Mouse (Mus musculus) ES-E14 (cell line): ENCODE data around the gene Fkrp. TPM values are rescaled to one million over a fixed set of nuclear protein-coding genes. Genes with fewer than 3 reads are reported as not detected.

Experiments
- DNase-seq: peaks from one replicate; pipeline ENCODE4 v3.0.0-alpha.2; 2013; ENCODE audit warnings: low read depth, low spot score
- H3K27ac ChIP-seq: 2 replicates; pipeline ENCODE4 v1.5.1; 2012; ENCODE audit warnings: low read depth, mild to moderate bottlenecking, low read length, moderate library complexity, mixed read lengths; ENCODE audit not compliant: poor library complexity, insufficient read depth, severe bottlenecking
- H3K36me3 ChIP-seq: 2 replicates; pipeline ENCODE4 v1.6.1; 2012; ENCODE audit warnings: mild to moderate bottlenecking, low read length, moderate library complexity, mixed read lengths; ENCODE audit not compliant: control insufficient read depth, poor library complexity, insufficient read depth, severe bottlenecking
- H3K4me1 ChIP-seq, 2 experiments: fragments of 150-350 bp in 1 of 2; sonication (generic) in 1 of 2; 2 replicates each; pipeline ENCODE4 v1.6.1; 2012; ENCODE audit warnings: low read length in 2 of 2, mild to moderate bottlenecking in 1 of 2, mixed read lengths in 1 of 2; ENCODE audit not compliant: control insufficient read depth in 2 of 2, insufficient read depth in 2 of 2, poor library complexity in 1 of 2
- H3K4me3 ChIP-seq, 2 experiments: fragments of 150-350 bp in 1 of 2; sonication (generic) in 1 of 2; 2 replicates each; pipeline ENCODE4 v1.5.1; 2012; ENCODE audit warnings: low read length in 2 of 2, low read depth in 1 of 2, mild to moderate bottlenecking in 1 of 2, mixed read lengths in 1 of 2; ENCODE audit not compliant: insufficient read depth in 1 of 2, poor library complexity in 1 of 2, severe bottlenecking in 1 of 2
- H3K9ac ChIP-seq: 2 replicates; pipeline ENCODE4 v1.6.1; 2012; ENCODE audit warnings: low read depth, mild to moderate bottlenecking, low read length, mixed read lengths; ENCODE audit not compliant: poor library complexity, insufficient read depth, severe bottlenecking
- H3K9me3 ChIP-seq: fragments of 150-350 bp; sonication (generic); 2 replicates; pipeline ENCODE4 v1.6.1; 2012; ENCODE audit warnings: low read depth, mild to moderate bottlenecking, low read length; ENCODE audit not compliant: control insufficient read depth, insufficient read depth
- CHD2 ChIP-seq: IDR thresholded peaks from 2 replicates; pipeline ENCODE4 v1.6.1; 2014; ENCODE audit warnings: mild to moderate bottlenecking, low read depth, low read length, inconsistent platforms
- HCFC1 ChIP-seq: IDR thresholded peaks from 2 replicates; pipeline ENCODE4 v1.6.1; 2012; ENCODE audit warnings: low read length, inconsistent platforms, borderline replicate concordance; ENCODE audit not compliant: insufficient read depth
- MAFK ChIP-seq: IDR thresholded peaks from 2 replicates; pipeline ENCODE4 v1.6.1; 2014; ENCODE audit warnings: mild to moderate bottlenecking, low read depth, low read length, inconsistent platforms; ENCODE audit not compliant: insufficient read depth
- ZC3H11A ChIP-seq: IDR thresholded peaks from 2 replicates; pipeline ENCODE4 v1.6.1; 2012; ENCODE audit warnings: low read depth, mild to moderate bottlenecking, inconsistent platforms, low read length, borderline replicate concordance
- ZNF384 ChIP-seq: IDR thresholded peaks from 2 replicates; pipeline ENCODE4 v1.6.1; 2012; ENCODE audit warnings: low read depth, low read length, inconsistent platforms
- in situ Hi-C, 2 experiments: fragments of 600-800 bp; cut with MboI; formaldehyde crosslinking; loops; one replicate each; pipeline ENCODE4 v1.15.1; 2025; ENCODE audit warnings: low sequenced_read_pairs in 2 of 2, inconsistent platforms in 1 of 2; ENCODE audit not compliant: unreplicated experiment in 2 of 2
- total RNA-seq: library from RNA; depleted of rRNA; stranded (reverse); fragments of 300-350 nt; gene quantifications from 2 replicates; pipeline ENCODE4 v1.2.3, GENCODE M21; 2012

The Fkrp gene
- total RNA-seq, 1 experiment: 12.8 TPM

DNA sequence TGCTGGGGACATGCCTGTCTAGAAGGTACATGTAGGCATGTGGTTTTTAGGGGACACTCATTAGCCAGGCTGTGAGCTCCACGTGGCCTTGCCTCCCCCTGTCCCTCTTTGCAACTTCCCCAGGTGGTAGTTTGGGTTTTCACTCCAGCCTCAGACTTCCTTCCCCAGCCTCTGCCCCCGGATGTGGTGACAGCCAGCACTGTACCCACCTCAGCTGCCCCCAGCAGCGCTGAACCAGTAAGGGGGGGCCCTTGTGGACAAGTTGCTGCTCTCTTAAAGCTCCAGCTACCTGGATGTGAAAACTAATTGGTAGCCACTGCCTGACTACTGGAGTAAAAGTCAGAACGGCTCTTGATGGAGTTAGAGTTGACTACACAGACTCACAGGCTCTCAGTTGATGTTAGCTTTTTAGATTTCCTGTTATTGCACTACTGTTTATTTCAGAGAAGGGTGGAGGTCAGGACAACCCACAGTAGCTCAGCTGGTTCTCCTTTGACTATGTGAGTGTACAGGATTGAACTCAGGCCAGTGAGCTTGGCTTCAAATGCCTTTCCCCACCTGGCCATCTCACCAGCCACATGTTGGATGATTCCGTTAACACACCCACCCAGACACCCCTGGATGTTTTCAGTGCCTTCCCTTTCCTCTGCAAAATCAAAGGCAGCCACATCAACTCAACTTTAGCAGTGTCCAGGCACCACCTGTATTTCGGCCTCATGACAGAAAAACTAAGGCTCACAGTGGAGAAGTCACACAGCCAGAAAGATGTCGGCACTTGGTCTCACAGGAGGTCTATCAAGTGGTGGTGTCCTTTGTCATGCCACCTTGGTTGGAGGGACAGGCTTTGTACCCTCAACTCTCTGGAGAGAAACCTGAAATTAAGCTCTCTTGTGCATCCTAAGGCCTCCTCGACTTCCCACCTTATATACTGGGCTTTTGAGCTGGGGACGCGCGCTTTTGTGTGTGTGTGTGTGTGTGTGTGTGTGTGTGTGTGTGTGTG is 25.3 kb upstream of the Fkrp start:
- peaks cover 30% of the 10 kb centered on the region for H3K36me3 ChIP-seq
- no peak for DNase-seq
- H3K4me3 ChIP-seq: no peak overlapping the region; a peak in 1 of 4 replicates
- in situ Hi-C loops: no loop called here
- H3K9me3 ChIP-seq: no peaks in the 10 kb centered on the region
- no peak for TF ChIP-seq ZNF384
- TF ChIP-seq CHD2: no peak
- TF ChIP-seq HCFC1: no peak
- no peak for TF ChIP-seq MAFK
- no peak for TF ChIP-seq ZC3H11A
- peaks cover 3 to 22% of the 10 kb centered on the region in 2 experiments; a peak in 3 of 4 replicates for H3K4me1 ChIP-seq
- no peak overlapping the region for H3K9ac ChIP-seq
- no peak overlapping the region for H3K27ac ChIP-seq

DNA sequence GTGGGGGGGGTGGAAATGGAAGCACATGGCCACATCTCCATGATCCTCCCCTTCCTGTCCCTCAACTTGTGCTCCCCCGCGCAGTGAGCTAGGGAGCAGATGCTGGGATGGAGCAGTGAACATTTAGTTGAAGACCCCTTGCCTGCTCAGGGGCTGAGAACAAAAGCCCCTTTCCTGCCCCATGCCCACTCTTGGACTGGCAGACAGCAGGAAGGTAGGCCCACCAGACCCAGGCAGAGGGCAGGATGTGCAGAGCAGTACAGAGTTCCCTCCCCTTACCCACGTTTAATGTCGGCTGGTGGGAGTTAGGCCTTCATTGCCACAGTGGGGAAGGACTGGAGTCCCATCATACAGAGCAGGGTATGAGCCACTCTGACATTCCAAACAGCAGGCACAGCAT is 24.5 kb upstream of the Fkrp start:
- no peak for TF ChIP-seq MAFK
- TF ChIP-seq CHD2: no peak
- no peak for TF ChIP-seq ZC3H11A
- no peak for TF ChIP-seq ZNF384
- TF ChIP-seq HCFC1: no peak
- Histone ChIP-seq H3K4me3 (no peak overlapping the region), H3K4me1 (peaks cover 3 to 22% of the 10 kb centered on the region in 2 experiments; a peak in 3 of 4 replicates), H3K9ac (no peak overlapping the region), H3K9me3 (no peaks in the 10 kb centered on the region), H3K36me3 (peaks cover 30% of the 10 kb centered on the region), H3K27ac (no peak overlapping the region; the same call in 1 of the 2 replicates)
- no peak for DNase-seq
- in situ Hi-C loops: no loop called here

DNA sequence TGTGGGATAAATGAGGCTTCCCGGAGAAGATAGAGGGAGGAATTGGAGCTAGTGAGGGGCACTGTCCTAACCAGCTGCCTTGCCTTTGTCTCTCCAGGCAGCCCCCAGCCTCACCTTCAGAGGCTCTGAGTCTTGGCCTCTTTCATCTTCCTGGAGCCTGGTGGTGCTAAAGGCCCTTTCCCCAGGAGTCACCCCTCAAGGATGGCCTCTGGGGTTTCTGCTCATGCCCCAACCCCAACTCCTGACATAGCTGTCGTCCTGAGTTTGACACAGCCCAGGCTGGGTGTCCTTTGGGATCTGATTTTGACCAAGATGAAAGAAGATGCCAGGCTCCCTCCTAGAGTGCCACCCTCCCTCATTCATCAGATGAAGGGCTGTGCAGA is 23.6 kb upstream of the Fkrp start:
- no peak for TF ChIP-seq CHD2
- TF ChIP-seq ZNF384: no peak
- TF ChIP-seq ZC3H11A: no peak
- no peak for TF ChIP-seq MAFK
- no peak for TF ChIP-seq HCFC1
- H3K9ac ChIP-seq: no peak overlapping the region
- H3K4me1 ChIP-seq: peaks cover 3 to 16% of the 10 kb centered on the region in 2 experiments; a peak in 3 of 4 replicates
- H3K9me3 ChIP-seq: no peaks in the 10 kb centered on the region
- no peak overlapping the region for H3K27ac ChIP-seq
- H3K36me3 ChIP-seq: peaks cover 30% of the 10 kb centered on the region
- in situ Hi-C loops: no loop called here
- DNase-seq: no peak
- no peak overlapping the region for H3K4me3 ChIP-seq

DNA sequence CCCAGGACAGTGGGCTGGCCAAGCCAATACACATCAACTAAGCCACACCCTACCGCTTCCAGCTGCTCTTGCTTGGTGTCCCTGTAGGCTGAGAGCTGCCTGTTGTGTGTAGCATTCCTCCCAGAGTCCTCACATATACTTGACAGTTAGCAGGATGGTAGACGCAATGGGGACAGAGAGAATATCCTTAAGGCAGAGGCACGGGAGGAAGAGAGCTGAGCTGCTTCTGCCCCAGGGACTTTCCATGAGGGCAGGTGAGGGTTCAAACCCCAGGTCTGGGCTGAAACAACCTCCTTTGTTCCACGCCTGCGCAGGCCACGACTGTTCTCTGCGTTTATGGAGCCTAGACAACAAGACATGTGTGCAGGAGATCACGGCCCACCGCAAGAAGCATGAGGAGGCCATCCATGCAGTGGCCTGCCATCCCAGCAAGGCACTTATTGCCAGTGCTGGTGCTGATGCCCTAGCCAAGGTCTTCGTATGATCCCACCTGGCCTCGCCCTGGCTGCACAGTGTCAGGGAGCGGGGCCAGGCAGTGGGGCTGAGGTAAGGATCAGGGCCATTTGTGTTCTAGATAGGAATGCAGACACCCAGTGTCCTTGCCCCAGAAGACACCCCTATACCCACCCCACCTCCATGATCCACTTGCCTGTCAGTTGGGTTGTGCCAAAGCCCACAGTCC is 23.0 kb upstream of the Fkrp start:
- peaks cover 30% of the 10 kb centered on the region for H3K36me3 ChIP-seq
- no peaks in the 10 kb centered on the region for H3K9me3 ChIP-seq
- in situ Hi-C loops: no loop called here
- DNase-seq: no peak
- no peak overlapping the region for H3K9ac ChIP-seq
- TF ChIP-seq CHD2 (no peak), ZNF384 (no peak), ZC3H11A (no peak), HCFC1 (no peak)
- no peak overlapping the region for H3K27ac ChIP-seq
- peaks cover 3 to 15% of the 10 kb centered on the region in 2 experiments; a peak in 3 of 4 replicates for H3K4me1 ChIP-seq
- H3K4me3 ChIP-seq: no peak overlapping the region
